Mouse (Mus musculus) heart, embryonic 10.5 days (tissue): ENCODE measurements around the gene Gm14444. TPM values are rescaled to one million over a fixed set of nuclear protein-coding genes. Genes with fewer than 3 reads are reported as not detected.
"Not testable (repeated sequence)": the region's sequence is repeated elsewhere in the genome, so short reads cannot be mapped to it uniquely, and the experiment has no call there.

ENCODE experiments used
- DNase-seq: peaks from one replicate; pipeline ENCODE4 v3.0.0-alpha.2; 2017; ENCODE audit warnings: low spot score
- H3K27ac ChIP-seq: fragments of 300-500 bp; sonication (generic); 2 replicates; pipeline ENCODE4 v1.5.1; 2016; ENCODE audit warnings: mild to moderate bottlenecking
- H3K27me3 ChIP-seq: fragments of 300-500 bp; sonication (generic); 2 replicates; pipeline ENCODE4 v1.6.1; 2016; ENCODE audit warnings: mild to moderate bottlenecking; ENCODE audit not compliant: poor library complexity, insufficient read depth, severe bottlenecking
- H3K36me3 ChIP-seq: fragments of 300-500 bp; sonication (generic); 2 replicates; pipeline ENCODE4 v1.6.1; 2016; ENCODE audit warnings: mild to moderate bottlenecking, moderate library complexity
- H3K4me1 ChIP-seq: fragments of 300-500 bp; sonication (generic); 2 replicates; pipeline ENCODE4 v1.6.1; 2016; ENCODE audit warnings: mild to moderate bottlenecking
- H3K4me3 ChIP-seq: fragments of 300-500 bp; sonication (generic); 2 replicates; pipeline ENCODE4 v1.5.1; 2016; ENCODE audit warnings: mild to moderate bottlenecking, moderate library complexity
- H3K9me3 ChIP-seq: fragments of 300-500 bp; sonication (generic); 2 replicates; pipeline ENCODE4 v1.6.1; 2016; ENCODE audit warnings: mild to moderate bottlenecking, moderate library complexity
- WGBS: fragments of 180-500 bp; shearing (Covaris S2); methylation state at CpG from one replicate; pipeline ENCODE4 v1.1.7; 2016; 5-methylcytosine and 5-hydroxymethylcytosine counted together
- polyA plus RNA-seq: library from polyadenylated mRNA; unstranded; fragments of >200 nt; fragmentation: Nextera tagmentation; extraction: Ambion mirVana; gene quantifications from 2 replicates; pipeline ENCODE4 v1.2.1, GENCODE M21; 2016

Gm14444 gene
- not detected in 2 replicates for polyA plus RNA-seq

GRCm38 (mm10) chr2:175010022-175010421 is at the start of gene Gm14444:
Gene Gm14444 (plus strand): TSS chr2:175010241.
- H3K4me1 ChIP-seq, DNase-seq, H3K36me3 ChIP-seq, H3K4me3 ChIP-seq, H3K9me3 ChIP-seq, H3K27me3 ChIP-seq, H3K27ac ChIP-seq: not testable (repeated sequence)
- 83% methylated on average over 1 of the region's 1 CpGs for whole genome bisulfite sequencing

- H3K27me3 ChIP-seq, H3K9me3 ChIP-seq, H3K4me1 ChIP-seq, H3K36me3 ChIP-seq, DNase-seq, H3K27ac ChIP-seq, H3K4me3 ChIP-seq: not testable (repeated sequence)
- 66% methylated on average over 3 of the region's 3 CpGs for WGBS
Observed at GRCm38 (mm10) chr2:174965466-174965865, 44.6 kb upstream of the Gm14444 start.

GRCm38 (mm10) chr2:175044268-175044667 is 34.2 kb downstream of the Gm14444 start:
- not testable (repeated sequence) for H3K4me1 ChIP-seq, H3K36me3 ChIP-seq

GRCm38 (mm10) chr2:175067681-175068261 is 57.7 kb downstream of the Gm14444 start, which contains the start of gene Gm14393:
Gene Gm14393 (minus strand): TSS chr2:175067781.
- not testable (repeated sequence) for H3K27me3 ChIP-seq, H3K4me3 ChIP-seq, H3K9me3 ChIP-seq, H3K4me1 ChIP-seq, H3K27ac ChIP-seq, H3K36me3 ChIP-seq, DNase-seq
- 71% methylated on average over 1 of the region's 1 CpGs for WGBS

More at GRCm38 (mm10) chr2:175044268-175044667, 34.2 kb downstream of the Gm14444 start:
- not testable (repeated sequence) for DNase-seq, H3K9me3 ChIP-seq, H3K4me3 ChIP-seq, H3K27ac ChIP-seq, H3K27me3 ChIP-seq
- WGBS: 95% methylated on average over 27 of the region's 27 CpGs

Other genes starting within 250 kb of the Gm14444 start
- 1.3 and 4.8 TPM in 2 replicates for gene Edn3, start 249.6 kb upstream of the Gm14444 start, polyA plus RNA-seq
- gene Gm14393, start 57.5 kb downstream of the Gm14444 start, polyA plus RNA-seq: 0.84 and 1.2 TPM in 2 replicates
- gene Gm14399, start 131.8 kb downstream of the Gm14444 start, polyA plus RNA-seq: 7.4 and 9.2 TPM in 2 replicates
- gene Gm14443, start 165.6 kb downstream of the Gm14444 start, polyA plus RNA-seq: 0.60 and 0.65 TPM in 2 replicates
- gene Gm14391, start 196.7 kb downstream of the Gm14444 start, polyA plus RNA-seq: 5.3 and 5.4 TPM in 2 replicates